8 mouse cellular contexts compared by ENCODE assay signal in genomic region chr2:39097993-39098392, GRCm38 (mm10). TPM values are rescaled to one million over a fixed set of nuclear protein-coding genes. Genes with fewer than 3 reads are reported as not detected.
DNase-seq lines count a peak whose midpoint lies in the region; ATAC-seq and TF ChIP-seq lines count a peak whose summit lies in the region.
"Had no signal": no experiment of that assay in that cellular context is flagged by ENCODE, and none has a peak within 500 bp of the region (broad histone marks: within the 10 kb centered on the region; RNA-seq: fewer than 3 reads in every experiment).

No protein-coding gene starts in this region.

- no peaks in the 10 kb centered on the region for H3K27me3 ChIP-seq in forebrain, embryonic 12.5 days

- no peak overlapping the region for H3K27ac ChIP-seq in ES-E14 (ENCODE audit: insufficient read depth, low read depth, low read length, poor library complexity, severe bottlenecking)
- no peak overlapping the region for H3K27ac ChIP-seq in forebrain, embryonic 12.5 days
- H3K27ac ChIP-seq: midbrain, embryonic 10.5 days had no signal

- intact Hi-C loops in heart, postnatal 36 days (cut with DNase I): no loop called here

- 0 out of 2 replicates have a peak, but pooled peaks cover 2% of the 10 kb centered on the region for H3K36me3 ChIP-seq in ES-E14 (ENCODE audit: control insufficient read depth, insufficient read depth, low read length, poor library complexity, severe bottlenecking)
- peaks cover 33% of the 10 kb centered on the region for H3K36me3 ChIP-seq in forebrain, embryonic 12.5 days (replicated peaks)

- H3K9me3 ChIP-seq in ES-E14 (ENCODE audit: control insufficient read depth, insufficient read depth, low read depth, low read length): no peaks in the 10 kb centered on the region
- H3K9me3 ChIP-seq in forebrain, embryonic 12.5 days: no peaks in the 10 kb centered on the region
- H3K9me3 ChIP-seq: midbrain, embryonic 10.5 days had no signal

- no peak overlapping the region for H3K9ac ChIP-seq in ES-E14 (ENCODE audit: insufficient read depth, low read depth, low read length, poor library complexity, severe bottlenecking)
- H3K9ac ChIP-seq in forebrain, embryonic 12.5 days: no peak overlapping the region

- no peak overlapping the region for H3K4me2 ChIP-seq in forebrain, embryonic 12.5 days

- DNase-seq in kidney, postnatal 10 days: peak; percentile 9
- DNase-seq in kidney, adult 18-20 months: no peak
- DNase-seq in ES-E14 (ENCODE audit: low read depth, low spot score) (peak; percentile 53), ZHBTc4 (ENCODE audit: low read depth, low spot score) (peak; percentile 73)
- DNase-seq in retina, embryonic 14.5 days (ENCODE audit: low spot score): peak; percentile 18
- DNase-seq in heart, postnatal 36 days: no peak

- no peak overlapping the region for H3K4me3 ChIP-seq in ES-E14 (ENCODE audit: insufficient read depth in 1 of 2, low read depth in 1 of 2, low read length in 2 of 2, poor library complexity in 1 of 2, severe bottlenecking in 1 of 2)
- H3K4me3 ChIP-seq in forebrain, embryonic 12.5 days (replicated peaks): no peak overlapping the region
- H3K4me3 ChIP-seq: midbrain, embryonic 10.5 days had no signal

- no peak for ATAC-seq in forebrain, embryonic 12.5 days (ENCODE audit: low FRiP score)

- in situ Hi-C loops in ES-E14 (cut with MboI; ENCODE audit: low sequenced_read_pairs in 2 of 2, unreplicated experiment in 2 of 2): no loop called here

- no peaks in the 10 kb centered on the region for H3K4me1 ChIP-seq in ES-E14 (ENCODE audit: control insufficient read depth in 2 of 2, insufficient read depth in 2 of 2, low read length in 2 of 2, poor library complexity in 1 of 2)
- no peaks in the 10 kb centered on the region for H3K4me1 ChIP-seq in forebrain, embryonic 12.5 days
- H3K4me1 ChIP-seq: midbrain, embryonic 10.5 days had no signal

TF ChIP-seq in ES-E14, 5 proteins besides CTCF, POLR2A, EP300 and RAD21:
- TF ChIP-seq ZC3H11A (IDR thresholded peaks at IDR 0.05; ENCODE audit: borderline replicate concordance, low read depth, low read length) (peak; percentile 38; the same call in 1 of the 2 replicates), CHD2 (IDR thresholded peaks at IDR 0.05; ENCODE audit: low read depth, low read length) (no peak)
TF ChIP-seq in ES-E14: peak in this region for 1.

RNA-seq across cellular contexts. Expression of gene Golga1, which starts 32.7 kb away (rescaled TPM):
- total RNA-seq in ES-E14 (2012; rRNA removed): 7.6 and 9.1 TPM in 2 replicates
- total RNA-seq in heart, postnatal 36 days (2021): 10 to 100 TPM; 14.5 to 16.6 TPM
- 37.9 and 40.8 TPM in 2 replicates for polyA plus RNA-seq in forebrain, embryonic 12.5 days (2016; fragmentation: Nextera tagmentation; extraction: Ambion mirVana)

Comparison
In these comparisons a context has a peak if more than half of its experiments do, and no peak if none do; other contexts are left out.
1. DNase-seq: peak in kidney, postnatal 10 days (single experiment), ES-E14 (single experiment), ZHBTc4 (single experiment) and retina, embryonic 14.5 days (single experiment); none in kidney, adult 18-20 months (single experiment) and heart, postnatal 36 days (0 of 2).